8 mouse cellular contexts compared by ENCODE assay signal in the genomic region with DNA sequence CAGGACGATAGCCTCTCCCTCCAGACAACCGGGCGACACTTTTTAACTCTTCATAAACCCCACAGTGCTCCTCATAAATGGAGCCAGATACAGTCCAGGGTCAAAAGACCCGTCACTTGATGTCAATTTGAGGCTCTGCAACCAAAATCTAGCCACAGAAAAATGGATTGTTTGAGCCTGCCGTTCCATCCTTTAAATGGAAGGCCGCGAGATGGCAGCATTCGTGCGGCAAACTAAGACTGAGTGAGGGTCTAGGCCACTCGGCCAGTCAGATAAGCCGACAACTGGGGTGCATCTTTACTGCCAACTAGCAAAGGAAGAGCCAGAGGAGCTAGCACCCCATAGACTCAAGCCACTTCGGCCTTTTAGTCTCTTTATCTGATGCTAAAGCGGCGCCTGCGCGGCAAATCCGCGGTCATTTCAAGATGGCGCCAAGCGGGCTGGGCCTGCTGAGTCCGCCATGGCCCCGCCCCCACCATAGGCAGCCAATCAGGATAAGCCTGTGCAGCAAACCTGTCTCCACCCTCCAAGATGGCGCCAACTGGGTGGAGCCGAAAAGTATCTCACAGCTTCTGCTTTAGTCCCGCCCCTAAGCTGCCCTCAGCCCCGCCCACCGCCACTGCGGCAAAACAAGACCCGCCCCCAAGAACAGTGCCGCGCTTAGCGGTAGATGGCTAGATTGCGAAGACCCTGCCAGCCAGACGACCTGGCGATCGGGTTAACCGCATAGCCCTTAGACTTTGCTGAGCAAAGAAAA. TPM values are rescaled to one million over a fixed set of nuclear protein-coding genes. Genes with fewer than 3 reads are reported as not detected.
DNase-seq lines count a peak whose midpoint lies in the region; ATAC-seq lines count a peak whose summit lies in the region.

No protein-coding gene starts in this region.

- peak; percentile 44 for ATAC-seq in hindbrain, embryonic 14.5 days (ENCODE audit: low FRiP score)

- H3K4me1 ChIP-seq in hindbrain, embryonic 14.5 days (replicated peaks; ENCODE audit: control insufficient read depth, insufficient read depth, low read length), result 0 out of 2 replicates have a peak, but pooled peaks cover 3% of the 10 kb centered on the region

- peak; percentile 95 to 97 for DNase-seq in adrenal gland, adult (ENCODE audit: inconsistent age in 2 of 2, low spot score in 1 of 2)
- DNase-seq in cerebellum, postnatal 4 days (ENCODE audit: low spot score in 2 of 2), result peak; percentile 77 to 93
- peak; percentile 96 for DNase-seq in gastrocnemius, adult 18-20 months (ENCODE audit: low spot score)
- DNase-seq in hindbrain, embryonic 14.5 days (ENCODE audit: low spot score), result peak; percentile 83
- peak; percentile 89 to 91 for DNase-seq in layer of hippocampus, postnatal 36 days
- DNase-seq in lung, postnatal 14 days, result peak; percentile 94
- peak; percentile 92 for DNase-seq in retina, embryonic 14.5 days (ENCODE audit: low spot score)
- DNase-seq in urinary bladder, postnatal 14 days (ENCODE audit: low spot score), result peak; percentile 97

- 46% methylated on average over 37 of the region's 37 CpGs for WGBS in hindbrain, embryonic 14.5 days

- peak overlapping the region; percentile 49 for H3K4me2 ChIP-seq in hindbrain, embryonic 14.5 days (replicated peaks)

- H3K4me3 ChIP-seq in hindbrain, embryonic 14.5 days (replicated peaks; ENCODE audit: low read length), result peak overlapping the region; percentile 61

- H3K27ac ChIP-seq in hindbrain, embryonic 14.5 days, result peak overlapping the region; percentile 98

- peaks cover 18% of the 10 kb centered on the region; the same call in 1 of the 2 replicates for H3K36me3 ChIP-seq in hindbrain, embryonic 14.5 days (replicated peaks; ENCODE audit: control insufficient read depth, insufficient read depth)

- H3K9ac ChIP-seq in hindbrain, embryonic 14.5 days, result peak overlapping the region; percentile 72

- H3K27me3 ChIP-seq in hindbrain, embryonic 14.5 days (ENCODE audit: control insufficient read depth, insufficient read depth, low read length), result no peaks in the 10 kb centered on the region

- peaks cover 40% of the 10 kb centered on the region for H3K9me3 ChIP-seq in hindbrain, embryonic 14.5 days (ENCODE audit: control insufficient read depth, low read length)

RNA-seq across cellular contexts. Expression of gene Peg3, which starts 1.0 kb away (rescaled TPM):
- 1 to 10 TPM; 2.8 to 7.2 TPM for total RNA-seq in gastrocnemius, adult 18-20 months (2021)
- polyA plus RNA-seq in hindbrain, embryonic 14.5 days (2014; fragmentation: Nextera tagmentation; extraction: Ambion mirVana), result 111 and 133 TPM in 2 replicates
- 100 to 1,000 TPM; 178 to 188 TPM for total RNA-seq in layer of hippocampus, postnatal 36 days (2021)

RNA-seq across cellular contexts. Expression of gene Usp29, which starts 1.1 kb away (rescaled TPM):
- under 1 TPM in 1 of 2 experiments, not detected in 1; 0.39 TPM for total RNA-seq in gastrocnemius, adult 18-20 months (2021)
- polyA plus RNA-seq in hindbrain, embryonic 14.5 days (2014; fragmentation: Nextera tagmentation; extraction: Ambion mirVana), result 29.0 and 29.4 TPM in 2 replicates
- total RNA-seq in layer of hippocampus, postnatal 36 days (2021), result 10 to 100 TPM; 29.4 to 32.9 TPM

RNA-seq across cellular contexts. Expression of gene Zim1, which starts 33.0 kb away (rescaled TPM):
- 1 to 10 TPM; 2.4 to 6.0 TPM for total RNA-seq in gastrocnemius, adult 18-20 months (2021)
- 7.1 and 7.5 TPM in 2 replicates for polyA plus RNA-seq in hindbrain, embryonic 14.5 days (2014; fragmentation: Nextera tagmentation; extraction: Ambion mirVana)
- 10 to 100 TPM in 1 of 2 experiments, 1 to 10 TPM in 1; 8.9 to 10.5 TPM for total RNA-seq in layer of hippocampus, postnatal 36 days (2021)

Comparison
In these comparisons a context has a peak if more than half of its experiments do, and no peak if none do; other contexts are left out.
1. Peak in every context shown above with its lines: DNase-seq, ATAC-seq, H3K4me3 ChIP-seq and H3K27ac ChIP-seq.
2. RNA of gene Peg3, which starts 1.0 kb away (total RNA-seq): 178 to 188 TPM in layer of hippocampus, postnatal 36 days; 2.8 to 7.2 TPM in gastrocnemius, adult 18-20 months; every median in the first group is over 10 times any median in the second.
3. RNA of gene Usp29, which starts 1.1 kb away (total RNA-seq): 29.4 to 32.9 TPM in layer of hippocampus, postnatal 36 days; 0.39 TPM in gastrocnemius, adult 18-20 months; every median in the first group is over 10 times any median in the second.